Mouse (Mus musculus): ENCODE measurements around the gene Ppy. TPM values are rescaled to one million over a fixed set of nuclear protein-coding genes. Genes with fewer than 3 reads are reported as not detected.

Gene Ppy
- polyA plus RNA-seq, 1 experiment: not detected

DNA sequence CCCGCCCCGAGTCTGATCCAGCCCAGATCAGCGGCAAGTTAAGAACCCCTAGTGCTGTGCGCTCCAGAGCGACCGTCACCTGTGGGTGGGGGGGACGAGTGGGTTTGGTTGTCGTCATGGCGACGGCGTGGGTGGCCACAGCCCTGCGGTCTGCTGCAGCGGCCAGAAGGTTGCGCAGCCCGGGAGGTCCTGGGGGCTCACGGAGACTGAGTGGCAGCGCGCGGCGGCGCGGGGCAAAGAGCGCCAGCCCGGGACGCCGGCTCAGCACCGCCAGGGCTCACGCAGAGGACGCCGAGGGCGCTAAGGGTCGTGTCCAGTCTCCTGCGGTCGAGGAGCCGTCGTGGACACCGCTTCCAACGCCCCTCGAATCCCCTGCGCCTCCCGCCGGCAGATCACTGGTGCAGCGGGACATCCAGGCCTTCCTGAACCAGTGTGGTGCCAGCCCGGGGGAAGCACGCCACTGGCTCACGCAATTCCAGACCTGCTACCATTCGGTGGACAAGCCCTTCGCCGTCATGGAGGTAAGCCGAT, 44.4 kb upstream of the Ppy start, which contains the start of gene Nags:
Nags (plus strand) TSS at position 43 of the 531 bp plus-strand sequence.
- Histone ChIP-seq H3K4me3 (no peak within 1 kb of the TSS), H3K27me3 (ENCODE audit: control insufficient read depth, insufficient read depth, insufficient read length) (peaks cover 30% of the 10 kb centered on the region), H3ac (ENCODE audit: control insufficient read depth, insufficient read length) (no peak within 1 kb of the TSS), H3K36me3 (ENCODE audit: control insufficient read depth, insufficient read depth) (no peaks in the 10 kb centered on the region), H3K79me2 (ENCODE audit: control insufficient read depth, insufficient read depth) (no peaks in the 10 kb centered on the region), H3K4me2 (ENCODE audit: low read depth) (no peak within 1 kb of the TSS)
- no peak for TF ChIP-seq MYOD1 (IDR thresholded peaks at IDR 0.05; ENCODE audit: control insufficient read depth in 1 of 3, insufficient read length in 2 of 3, low read depth in 2 of 3)
- no peak for TF ChIP-seq TCF12 (IDR thresholded peaks at IDR 0.05; ENCODE audit: insufficient read depth, poor library complexity, severe bottlenecking)
- TF ChIP-seq MYOG (IDR thresholded peaks at IDR 0.05; ENCODE audit: control insufficient read depth in 1 of 3, insufficient read depth in 1 of 3, insufficient read length in 2 of 3, low read depth in 2 of 3): no peak

DNA sequence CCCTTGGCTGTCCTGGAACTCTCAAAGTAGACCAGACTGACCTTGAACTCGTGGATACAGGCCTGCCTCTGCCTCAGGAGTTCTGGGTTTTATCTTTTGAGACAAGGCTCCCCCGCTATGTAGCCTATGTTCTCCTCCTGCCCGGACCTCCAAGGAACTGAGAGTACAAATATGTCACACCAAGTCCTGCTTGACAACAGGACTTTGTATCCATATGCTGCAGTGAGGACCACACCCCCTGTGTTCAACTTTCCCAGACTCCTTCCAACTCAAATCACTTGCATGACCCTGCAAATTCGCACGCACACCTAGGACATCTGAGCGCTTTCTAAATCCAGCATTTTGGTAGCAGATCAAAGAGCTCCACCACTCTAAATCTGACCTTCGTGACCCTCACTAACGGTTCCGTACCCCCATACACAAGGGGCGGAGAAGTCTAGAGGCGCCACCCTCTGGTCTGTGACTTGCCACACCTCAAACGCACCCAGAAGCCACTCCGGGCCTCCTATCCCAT, 43.9 kb upstream of the Ppy start:
- H3K79me2 ChIP-seq (ENCODE audit: control insufficient read depth, insufficient read depth): no peaks in the 10 kb centered on the region
- H3K4me3 ChIP-seq: no peak overlapping the region
- H3K27me3 ChIP-seq (ENCODE audit: control insufficient read depth, insufficient read depth, insufficient read length): peaks cover 30% of the 10 kb centered on the region
- H3ac ChIP-seq (ENCODE audit: control insufficient read depth, insufficient read length): no peak overlapping the region
- H3K36me3 ChIP-seq (ENCODE audit: control insufficient read depth, insufficient read depth): no peaks in the 10 kb centered on the region
- no peak overlapping the region for H3K4me2 ChIP-seq (ENCODE audit: low read depth)
- TF ChIP-seq POLR2A (IDR thresholded peaks at IDR 0.05; ENCODE audit: insufficient read length, low read depth): no peak
- TF ChIP-seq USF1 (IDR thresholded peaks at IDR 0.05; ENCODE audit: low read depth): no peak
- no peak for TF ChIP-seq MYOG (IDR thresholded peaks at IDR 0.05; ENCODE audit: control insufficient read depth in 1 of 3, insufficient read depth in 1 of 3, insufficient read length in 2 of 3, low read depth in 2 of 3)
- no peak for TF ChIP-seq MYOD1 (IDR thresholded peaks at IDR 0.05; ENCODE audit: control insufficient read depth in 1 of 3, insufficient read length in 2 of 3, low read depth in 2 of 3)
- TF ChIP-seq CEBPB (IDR thresholded peaks at IDR 0.05; ENCODE audit: insufficient read depth, poor library complexity, severe bottlenecking): no peak
- TF ChIP-seq SRF (IDR thresholded peaks at IDR 0.05; ENCODE audit: control insufficient read depth, insufficient read length, low read depth): no peak
- no peak for TF ChIP-seq POLR2AphosphoS2 (IDR thresholded peaks at IDR 0.05; ENCODE audit: insufficient read length, low read depth)
- TF ChIP-seq TCF12 (IDR thresholded peaks at IDR 0.05; ENCODE audit: insufficient read depth, poor library complexity, severe bottlenecking): no peak
- TF ChIP-seq TCF3 (IDR thresholded peaks at IDR 0.05; ENCODE audit: insufficient read length, low read depth): no peak
- TF ChIP-seq E2F4 (IDR thresholded peaks at IDR 0.05; ENCODE audit: insufficient read depth): no peak
- TF ChIP-seq MAX (IDR thresholded peaks at IDR 0.05; ENCODE audit: low read depth): no peak

DNA sequence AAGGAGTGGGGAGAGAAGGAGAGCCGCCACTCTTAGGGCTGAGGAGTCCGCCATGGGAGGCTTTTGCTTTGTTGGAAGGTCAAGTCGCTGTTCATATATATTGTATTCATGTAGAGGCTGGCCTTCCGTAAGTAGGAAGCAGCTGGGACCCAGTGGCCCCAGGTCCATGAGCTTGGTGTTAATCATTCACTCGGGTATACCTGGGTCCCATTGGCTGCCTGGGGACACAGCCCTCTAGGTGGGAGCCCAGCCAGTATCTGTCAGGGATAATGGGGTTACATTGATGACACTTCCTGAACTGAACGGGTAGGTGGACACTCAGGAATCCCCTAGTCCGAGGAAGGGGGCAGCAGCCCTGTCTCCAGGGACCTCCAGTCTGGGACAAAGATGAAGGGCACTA, 41.2 kb upstream of the Ppy start:
- Histone ChIP-seq H3K4me3 (no peak overlapping the region), H3ac (ENCODE audit: control insufficient read depth, insufficient read length) (no peak overlapping the region), H3K79me2 (ENCODE audit: control insufficient read depth, insufficient read depth) (no peaks in the 10 kb centered on the region), H3K27me3 (ENCODE audit: control insufficient read depth, insufficient read depth, insufficient read length) (peaks cover 24% of the 10 kb centered on the region), H3K4me2 (ENCODE audit: low read depth) (no peak overlapping the region), H3K36me3 (ENCODE audit: control insufficient read depth, insufficient read depth) (no peaks in the 10 kb centered on the region)
- no peak for TF ChIP-seq REST (IDR thresholded peaks at IDR 0.05; ENCODE audit: insufficient read depth, insufficient read length)

DNA sequence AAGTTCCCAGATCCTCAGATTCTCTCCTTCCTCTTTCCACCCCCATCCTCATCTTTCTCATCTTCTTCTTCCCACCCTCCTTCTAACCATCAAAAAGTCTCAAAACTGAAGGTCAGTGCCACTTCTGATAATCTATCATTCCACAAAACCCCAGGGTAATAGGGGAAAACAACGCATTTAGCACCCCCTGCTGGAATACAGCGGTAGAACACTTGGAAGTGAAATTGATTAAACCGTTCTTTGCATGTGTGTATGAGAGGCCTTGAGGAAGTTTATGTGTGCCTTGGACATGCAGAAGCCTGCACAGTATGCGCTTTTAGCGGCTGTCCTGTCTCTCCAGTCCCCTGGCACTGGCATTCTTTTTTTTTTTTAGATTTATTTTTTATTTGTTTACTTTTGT, 39.4 kb upstream of the Ppy start:
- H3K4me2 ChIP-seq (ENCODE audit: low read depth): no peak overlapping the region

DNA sequence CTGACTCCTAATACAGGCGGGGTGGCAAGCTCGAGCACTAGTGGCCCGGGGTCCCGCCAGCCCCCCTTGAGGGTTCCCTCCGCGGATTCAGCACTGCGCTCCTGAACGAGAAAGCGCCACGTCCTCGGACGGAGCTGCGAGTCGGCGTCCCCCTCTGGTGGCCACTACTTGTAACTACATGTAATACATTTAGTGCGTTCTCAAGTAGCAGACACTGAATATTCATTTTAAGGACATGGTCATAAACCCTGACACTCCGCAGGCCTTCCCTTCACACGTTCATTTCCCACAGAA, 37.3 kb upstream of the Ppy start:
- H3K36me3 ChIP-seq (ENCODE audit: control insufficient read depth, insufficient read depth): no peaks in the 10 kb centered on the region
- no peak overlapping the region for H3ac ChIP-seq (ENCODE audit: control insufficient read depth, insufficient read length)
- peak overlapping the region; percentile 37 for H3K4me2 ChIP-seq (ENCODE audit: low read depth)
- H3K79me2 ChIP-seq (ENCODE audit: control insufficient read depth, insufficient read depth): no peaks in the 10 kb centered on the region
- no peak overlapping the region for H3K4me3 ChIP-seq
- no peak for TF ChIP-seq MYOD1 (IDR thresholded peaks at IDR 0.05; ENCODE audit: control insufficient read depth in 1 of 3, insufficient read length in 2 of 3, low read depth in 2 of 3)
- TF ChIP-seq REST (IDR thresholded peaks at IDR 0.05; ENCODE audit: insufficient read depth, insufficient read length): no peak
- TF ChIP-seq SRF (IDR thresholded peaks at IDR 0.05; ENCODE audit: control insufficient read depth, insufficient read length, low read depth): no peak
- no peak for TF ChIP-seq POLR2AphosphoS2 (IDR thresholded peaks at IDR 0.05; ENCODE audit: insufficient read length, low read depth)
- H3K27me3 ChIP-seq (ENCODE audit: control insufficient read depth, insufficient read depth, insufficient read length): peaks cover 5% of the 10 kb centered on the region

More for the DNA sequence above, 39.4 kb upstream of the Ppy start:
- Histone ChIP-seq H3K27me3 (ENCODE audit: control insufficient read depth, insufficient read depth, insufficient read length) (peaks cover 5% of the 10 kb centered on the region), H3ac (ENCODE audit: control insufficient read depth, insufficient read length) (no peak overlapping the region), H3K79me2 (ENCODE audit: control insufficient read depth, insufficient read depth) (no peaks in the 10 kb centered on the region), H3K4me3 (no peak overlapping the region), H3K36me3 (ENCODE audit: control insufficient read depth, insufficient read depth) (no peaks in the 10 kb centered on the region)
- no peak for TF ChIP-seq POLR2AphosphoS2 (IDR thresholded peaks at IDR 0.05; ENCODE audit: insufficient read length, low read depth)
- no peak for TF ChIP-seq TCF3 (IDR thresholded peaks at IDR 0.05; ENCODE audit: insufficient read length, low read depth)
- no peak for TF ChIP-seq TCF12 (IDR thresholded peaks at IDR 0.05; ENCODE audit: insufficient read depth, poor library complexity, severe bottlenecking)
- TF ChIP-seq E2F4 (IDR thresholded peaks at IDR 0.05; ENCODE audit: insufficient read depth): no peak
- no peak for TF ChIP-seq USF1 (IDR thresholded peaks at IDR 0.05; ENCODE audit: low read depth)
- no peak for TF ChIP-seq POLR2A (IDR thresholded peaks at IDR 0.05; ENCODE audit: insufficient read length, low read depth)

All from myocyte (in vitro differentiated cells).